Mouse (Mus musculus) kidney, postnatal 36 days (tissue): Measurements from ENCODE around the gene Zfp3.

ENCODE experiments used
- DNase-seq, 2 experiments: peaks; one replicate each; pipeline ENCODE4 v3.0.0; 2021 to 2022; ENCODE audit warnings: mixed read lengths in 2 of 2

Gene Zfp3

DNA sequence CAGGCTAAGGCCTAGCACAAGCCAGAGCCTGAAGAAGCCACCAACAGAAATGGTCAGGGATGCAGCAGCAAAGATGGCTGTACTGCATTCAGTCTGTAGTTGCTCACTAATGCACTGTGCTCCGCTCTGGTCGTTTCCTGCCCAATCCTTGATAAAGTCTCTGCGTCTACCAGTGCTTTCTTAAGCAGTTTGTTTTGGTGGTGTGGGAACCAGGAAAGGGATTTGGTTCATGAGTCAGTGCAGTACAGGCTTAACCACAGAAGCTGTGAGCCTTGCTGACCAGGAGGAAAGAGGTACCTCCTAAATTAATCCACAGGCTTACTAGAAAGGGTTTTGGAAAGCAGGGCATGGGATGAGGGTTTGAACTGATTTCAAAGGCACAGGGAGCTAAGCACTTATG lies 44.1 kb downstream of the Zfp3 start:
- no peak for DNase-seq

DNA sequence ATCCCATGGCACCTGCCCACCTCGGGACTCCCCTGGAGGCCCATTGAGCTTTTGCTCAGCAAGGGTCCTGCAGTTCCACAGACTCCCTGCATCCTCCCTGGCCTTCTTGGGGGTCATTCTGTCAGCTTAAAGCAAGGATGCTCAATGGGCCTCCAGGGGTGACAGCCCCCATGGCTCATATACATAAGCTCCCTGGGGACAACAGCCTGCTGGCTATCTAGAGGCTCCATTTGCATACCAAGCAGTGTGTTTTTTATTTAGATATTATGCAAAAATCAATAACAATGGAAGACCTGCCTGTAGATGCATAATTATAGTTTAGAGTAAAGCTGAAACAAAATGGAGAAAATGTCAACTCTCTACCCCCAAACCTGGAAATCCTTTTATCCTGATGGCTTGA lies 45.0 kb downstream of the Zfp3 start:
- no peak for DNase-seq

DNA sequence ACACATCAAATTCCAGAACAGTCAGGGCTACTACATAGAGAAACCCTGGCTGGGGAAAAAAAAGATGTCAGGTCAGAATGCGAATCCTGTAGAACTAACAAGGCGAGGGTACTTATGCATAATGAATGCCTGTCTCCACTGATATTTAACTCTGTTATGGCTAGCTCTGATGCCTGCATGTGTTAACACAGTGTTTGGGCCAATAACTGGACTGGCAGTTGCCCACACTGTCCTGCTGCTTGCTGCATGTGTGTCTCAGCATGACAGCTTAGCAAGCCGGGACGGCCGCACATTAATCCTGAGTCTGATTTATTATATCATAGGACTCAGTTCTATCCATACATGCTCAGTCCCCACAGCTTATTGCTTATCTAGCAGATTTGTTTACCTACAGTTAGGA lies 47.0 kb downstream of the Zfp3 start:
- no peak for DNase-seq

DNA sequence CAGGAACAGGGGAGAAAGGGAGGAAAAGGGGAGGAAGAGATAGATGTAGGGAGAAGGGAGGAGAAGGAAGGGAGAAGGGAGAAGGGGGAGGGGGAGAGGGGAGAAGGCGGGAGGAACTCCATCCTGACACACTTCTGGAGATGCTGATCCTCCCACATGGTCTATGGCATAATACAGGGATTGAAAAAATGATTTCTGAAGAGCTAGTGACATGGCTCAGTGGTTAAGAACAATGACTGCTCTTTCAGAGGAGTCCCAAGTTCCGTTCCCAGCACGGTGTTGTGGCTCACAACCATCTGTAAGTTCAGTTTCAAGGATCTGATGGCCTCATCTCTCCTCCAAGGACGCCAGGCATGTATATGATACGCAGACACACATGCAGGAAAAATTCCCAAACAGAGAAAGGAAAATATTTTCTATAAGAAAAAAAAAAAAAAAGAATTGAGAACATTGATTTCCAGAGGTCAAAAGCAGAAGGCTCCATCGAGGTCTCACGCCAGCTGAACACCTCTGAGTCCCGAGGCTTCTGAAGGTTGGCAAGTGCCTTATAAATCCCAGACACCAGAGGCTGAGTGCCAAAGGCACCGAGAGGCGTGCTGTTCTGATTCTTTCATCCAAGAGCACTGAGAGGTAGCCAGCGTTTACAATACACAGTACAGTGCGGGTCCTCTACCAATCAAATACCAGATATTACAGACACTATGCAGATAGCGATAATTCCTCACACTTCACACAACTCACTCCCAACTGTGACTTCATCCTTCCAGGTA lies 47.6 kb downstream of the Zfp3 start:
- no peak for DNase-seq

DNA sequence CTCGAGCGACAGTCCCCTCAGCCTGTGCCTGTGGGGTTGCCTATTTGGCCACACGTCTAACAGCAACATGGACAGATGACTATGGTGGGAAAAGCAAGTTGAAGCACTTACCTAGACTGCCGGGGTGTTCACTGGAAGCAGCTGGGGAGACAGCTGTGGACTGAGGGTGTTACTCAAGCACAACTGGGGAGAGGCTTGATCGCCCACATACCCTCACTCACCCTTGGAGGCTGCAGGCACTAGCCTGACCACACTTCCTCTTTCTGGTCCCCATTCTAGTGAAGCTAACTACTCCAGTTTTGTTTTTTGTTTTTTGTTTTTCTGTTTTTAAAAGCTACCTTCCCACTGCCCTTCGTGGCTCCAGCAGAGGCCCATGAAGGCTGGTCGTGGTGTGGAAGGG lies 48.4 kb downstream of the Zfp3 start, which contains the start of gene Scimp:
Scimp (minus strand) TSS at position 222 of the 400 bp plus-strand sequence.
- no peak for DNase-seq

DNA sequence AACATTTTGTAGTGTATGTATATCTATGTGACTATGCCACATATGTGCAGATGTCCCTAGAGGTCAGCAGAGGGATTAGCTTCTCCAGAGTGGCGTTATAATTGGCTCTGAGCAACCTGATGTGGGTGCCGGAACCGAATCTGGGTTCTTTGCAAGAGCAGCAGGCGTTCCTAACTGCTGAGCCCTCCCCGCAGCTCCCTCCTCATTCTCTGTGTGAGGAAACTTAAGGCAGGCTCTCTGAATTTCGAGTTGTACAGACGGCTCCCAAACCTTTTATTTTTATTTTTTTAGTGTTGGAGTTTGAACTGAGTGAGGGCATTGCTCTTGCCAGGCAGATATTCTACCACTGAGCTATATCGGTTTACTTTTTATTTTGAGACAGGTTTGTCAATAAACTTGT lies 51.1 kb downstream of the Zfp3 start:
- DNase-seq = no peak

DNA sequence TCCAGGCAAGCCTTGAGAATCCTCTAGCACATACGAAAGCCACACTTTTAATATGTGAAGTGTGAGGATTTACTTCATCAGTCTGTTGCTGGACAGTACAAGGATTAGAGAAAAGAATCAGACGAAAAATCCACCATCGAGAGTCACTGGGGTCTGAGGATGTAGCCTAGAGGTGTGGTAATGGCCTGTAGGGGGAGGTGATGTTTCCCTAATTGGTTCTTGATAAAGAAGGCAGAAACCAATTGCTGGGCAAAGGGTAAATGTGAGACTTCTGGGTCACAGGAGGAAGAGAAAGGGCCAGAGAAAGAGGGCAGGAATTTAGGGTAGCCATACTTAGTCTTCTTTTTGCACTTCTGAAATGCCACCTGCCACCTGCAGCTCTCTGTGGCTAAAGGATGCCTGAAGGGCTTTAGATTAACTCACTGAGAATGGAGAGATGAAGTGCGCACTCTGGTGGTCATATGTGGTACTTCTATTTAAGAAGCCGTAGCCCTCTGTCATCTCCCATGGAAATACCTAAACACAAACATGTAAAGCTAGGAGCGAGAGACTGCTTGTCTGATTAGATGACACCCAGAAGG lies 51.6 kb downstream of the Zfp3 start:
- peak; percentile 59 to 70 for DNase-seq

DNA sequence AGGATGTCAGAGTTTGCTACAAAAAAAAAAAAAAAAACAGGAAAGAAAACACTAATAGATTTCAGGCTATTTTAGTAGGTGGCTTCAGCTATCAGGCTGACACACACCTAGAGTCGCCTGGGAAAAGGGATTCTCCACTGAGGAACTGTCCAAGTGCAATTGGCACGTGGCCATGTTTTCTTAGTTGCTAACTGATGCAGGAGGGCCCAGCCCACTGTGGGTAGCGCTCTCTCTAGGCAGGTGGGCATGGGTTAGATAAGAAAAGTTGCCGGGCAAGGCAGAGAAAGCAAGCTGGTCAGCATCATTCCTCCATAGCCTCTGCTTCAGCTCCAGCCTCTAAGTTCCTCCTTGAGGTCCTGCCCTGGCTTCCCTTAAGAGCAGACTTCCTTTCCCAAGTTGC lies 52.8 kb downstream of the Zfp3 start:
- peak in 1 of 2 experiments; percentile 27 for DNase-seq

DNA sequence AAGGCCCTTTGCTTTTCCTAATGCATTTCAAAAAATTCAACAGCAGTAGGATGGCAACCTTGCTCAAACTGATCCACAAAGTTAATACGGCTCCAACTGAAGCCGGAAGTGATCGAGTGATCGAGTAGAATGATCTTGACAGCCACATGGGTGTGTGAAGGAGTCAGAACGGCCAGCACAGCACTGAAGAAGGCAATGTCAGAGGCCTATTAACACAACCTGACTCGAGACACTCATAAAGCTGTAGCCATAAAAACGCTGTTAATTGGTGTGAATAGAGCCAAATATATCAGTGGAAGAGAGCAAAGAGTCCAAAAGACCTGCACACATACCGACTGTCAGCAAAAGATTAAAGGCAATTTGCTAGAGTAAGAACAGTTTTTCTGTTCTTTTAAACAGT lies 56.1 kb downstream of the Zfp3 start:
- DNase-seq = no peak

DNA sequence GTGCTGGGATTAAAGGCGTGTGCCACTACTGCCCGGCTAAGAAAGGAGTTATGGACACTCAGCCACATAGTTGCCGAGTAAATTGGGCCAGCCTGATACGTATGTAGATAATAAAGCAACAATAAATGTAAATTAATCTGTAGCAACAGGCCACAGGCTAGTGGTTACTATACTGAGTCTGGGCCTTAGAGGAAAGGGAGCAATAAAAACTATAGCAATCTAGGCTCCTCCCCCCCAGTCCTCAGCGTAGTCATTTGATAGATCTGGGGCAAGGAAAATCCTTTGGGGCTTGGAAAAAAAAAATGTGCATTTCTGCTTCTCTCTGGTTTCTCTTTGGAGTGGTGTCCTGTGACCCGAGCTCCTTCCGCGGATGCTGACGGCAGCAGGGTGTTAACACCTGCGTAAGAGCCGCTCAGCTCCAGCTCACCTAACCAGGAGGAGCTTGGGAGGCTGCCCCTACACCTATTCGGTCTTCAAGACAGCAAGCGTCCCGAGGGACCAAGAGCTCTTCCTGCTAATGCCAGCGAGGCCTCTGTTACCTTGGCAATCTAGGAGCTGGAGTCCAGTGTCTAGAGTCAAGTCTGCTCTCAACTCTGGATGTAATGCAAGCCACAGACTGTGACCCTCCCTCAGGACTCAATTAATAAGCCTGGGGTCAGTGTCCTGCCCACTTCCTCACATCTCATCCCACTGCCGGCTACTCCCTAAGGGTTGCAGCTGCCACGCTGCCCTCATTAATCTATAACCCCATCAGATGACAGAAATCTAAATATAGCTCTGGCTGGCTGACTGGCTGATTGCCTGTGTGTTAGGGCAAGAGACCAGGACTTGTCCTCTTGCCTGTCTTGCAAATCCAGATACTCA lies 58.0 kb downstream of the Zfp3 start:
- peak; percentile 79 to 84 for DNase-seq
